Mouse (Mus musculus): ENCODE measurements at regions not wholly inside any gene's neighbourhood (a gene's known extent, or its start where the extent isn't known, plus 50 kb on each side); places are given as distances from the start of the nearest gene placed in this dataset.

- no peak for DNase-seq (ENCODE audit: low spot score)
Measured at GRCm38 (mm10) chr2:48260299-48260698, 553.6 kb upstream of the Acvr2a start.

Data from retina, embryonic 14.5 days (tissue).